Mouse (Mus musculus): ENCODE results near the gene Spef1.

The Spef1 gene

GRCm38 (mm10) chr2:131125157-131125963, 61.7 kb downstream of the Spef1 start:
- no peak for DNase-seq (ENCODE audit: low spot score in 2 of 2)

GRCm38 (mm10) chr2:131124166-131124565, 62.9 kb downstream of the Spef1 start:
- no peak for DNase-seq (ENCODE audit: low spot score in 2 of 2)

Data from spleen, postnatal 36 days (tissue).